In the genomic region with DNA sequence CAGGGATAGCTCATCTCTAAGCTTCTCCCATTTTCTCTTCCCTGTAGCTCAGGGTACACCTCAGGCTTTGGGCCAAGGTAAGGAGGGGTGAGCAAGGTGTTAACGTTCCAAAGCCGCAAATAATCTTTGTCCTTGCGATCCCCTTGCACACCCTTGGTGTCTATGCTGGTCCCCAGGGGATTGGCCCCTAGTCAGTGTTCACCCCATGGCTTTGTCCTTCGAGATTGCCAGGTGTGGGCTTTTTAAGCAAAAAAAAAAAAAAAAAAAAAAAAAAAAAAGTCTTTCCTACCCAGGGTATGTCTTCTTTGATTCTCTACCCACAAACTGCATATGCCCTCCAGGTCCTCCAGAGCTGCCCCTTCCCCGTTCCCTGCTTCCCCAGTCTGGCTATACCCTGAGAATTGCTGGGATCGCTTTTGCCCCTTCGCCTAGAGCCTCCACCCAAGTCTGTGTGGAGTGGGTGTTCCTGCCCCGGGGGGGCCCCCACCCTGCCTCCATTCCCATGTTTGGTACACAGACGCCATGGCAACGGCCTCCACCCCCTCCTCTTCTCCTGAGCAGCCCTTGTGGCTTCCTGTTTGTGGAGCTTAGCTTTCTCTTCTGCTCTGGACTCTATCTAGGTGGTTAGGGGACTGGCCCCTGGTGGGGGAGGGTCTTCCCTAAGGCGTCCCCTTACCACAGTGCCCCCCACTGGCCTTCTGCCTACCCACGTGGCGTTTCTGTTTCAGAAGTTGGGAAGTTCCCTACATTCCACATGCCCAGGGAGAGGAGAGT, we compare ENCODE assay signal across 8 mouse cellular contexts. TPM values are rescaled to one million over a fixed set of nuclear protein-coding genes. Genes with fewer than 3 reads are reported as not detected.
DNase-seq lines count a peak whose midpoint lies in the region; ATAC-seq and TF ChIP-seq lines count a peak whose summit lies in the region.

No protein-coding gene starts in this region.

- intact Hi-C loops in gastrocnemius, adult 2 months (cut with DNase I): loop anchor here (2.0 kb wide), 1 partner anchor 23 kb away; no protein-coding TSS in a partner anchor

- H3K27me3 ChIP-seq in hindbrain, embryonic 15.5 days: peaks cover 25% of the 10 kb centered on the region
- 0 out of 2 replicates have a peak, but pooled peaks cover 3% of the 10 kb centered on the region for H3K27me3 ChIP-seq in liver, embryonic 11.5 days (replicated peaks; ENCODE audit: control insufficient read depth, insufficient read depth, low read length)

- peaks cover 42% of the 10 kb centered on the region for H3K4me1 ChIP-seq in hindbrain, embryonic 15.5 days (replicated peaks)
- H3K4me1 ChIP-seq in liver, embryonic 11.5 days (replicated peaks; ENCODE audit: control insufficient read depth, insufficient read depth, low read length): peaks cover 38% of the 10 kb centered on the region

- peak; percentile 91 for DNase-seq in CD4-positive helper T cell, adult 2 months (ENCODE audit: low read depth, low spot score)
- peak; percentile 48 for DNase-seq in adrenal gland, adult 8-10 months
- DNase-seq in gastrocnemius, adult 2 months: peak; percentile 85
- peak; percentile 67 for DNase-seq in liver, embryonic 11.5 days (ENCODE audit: low spot score)
- peak; percentile 84 to 86 for DNase-seq in monocyte, adult 2 months (ENCODE audit: low read depth in 1 of 2, low spot score in 2 of 2)
- DNase-seq in thymus, postnatal 10 days (ENCODE audit: low spot score in 2 of 2): peak; percentile 57 to 58
- DNase-seq in ovary, adult 18-20 months (ENCODE audit: low spot score): no peak

- ATAC-seq in hindbrain, embryonic 15.5 days (ENCODE audit: low FRiP score, low read depth): peak; percentile 4; the same call in 1 of the 2 replicates
- peak; percentile 38 for ATAC-seq in liver, embryonic 11.5 days (replicated peaks; ENCODE audit: low FRiP score)

- 30% methylated on average over 13 of the region's 13 CpGs for WGBS in hindbrain, embryonic 15.5 days
- WGBS in liver, embryonic 11.5 days: 17% methylated on average over 13 of the region's 13 CpGs

- peak overlapping the region; percentile 91 for H3K27ac ChIP-seq in gastrocnemius, adult 2 months
- peak overlapping the region; percentile 35; the same call in 1 of the 2 replicates for H3K27ac ChIP-seq in hindbrain, embryonic 15.5 days (replicated peaks)
- H3K27ac ChIP-seq in liver, embryonic 11.5 days (ENCODE audit: low read depth, low read length): peak overlapping the region; percentile 78

- no peak for TF ChIP-seq CTCF in gastrocnemius, adult 2 months (IDR thresholded peaks at IDR 0.05)

- H3K4me3 ChIP-seq in gastrocnemius, adult 2 months: peak overlapping the region; percentile 92
- H3K4me3 ChIP-seq in hindbrain, embryonic 15.5 days: peak overlapping the region; percentile 40
- H3K4me3 ChIP-seq in liver, embryonic 11.5 days (ENCODE audit: low read depth, low read length): peak overlapping the region; percentile 65

- no peak overlapping the region for H3K9ac ChIP-seq in hindbrain, embryonic 15.5 days
- peak overlapping the region; percentile 81 for H3K9ac ChIP-seq in liver, embryonic 11.5 days (ENCODE audit: low read depth, low read length)

- peak overlapping the region; percentile 54 for H3K4me2 ChIP-seq in hindbrain, embryonic 15.5 days
- peak overlapping the region; percentile 76 for H3K4me2 ChIP-seq in liver, embryonic 11.5 days

- peaks cover 8% of the 10 kb centered on the region; the same call in 1 of the 2 replicates for H3K36me3 ChIP-seq in hindbrain, embryonic 15.5 days
- H3K36me3 ChIP-seq in liver, embryonic 11.5 days (ENCODE audit: control insufficient read depth, insufficient read depth, low read length): peaks cover 12% of the 10 kb centered on the region

- no peaks in the 10 kb centered on the region for H3K9me3 ChIP-seq in hindbrain, embryonic 15.5 days
- no peaks in the 10 kb centered on the region for H3K9me3 ChIP-seq in liver, embryonic 11.5 days (ENCODE audit: control insufficient read depth, low read length)

RNA-seq across cellular contexts. Expression of a gene that starts 1.7 kb away (rescaled TPM):
- 10 to 100 TPM; 68.5 to 90.2 (median 77.9) TPM for total RNA-seq in adrenal gland, adult 8-10 months (2022)
- total RNA-seq in gastrocnemius, adult 2 months (2021): 10 to 100 TPM; 16.4 to 23.4 TPM
- 77.7 and 83.7 TPM in 2 replicates for polyA plus RNA-seq in hindbrain, embryonic 15.5 days (2015; fragmentation: Nextera tagmentation; extraction: Ambion mirVana)
- 248 and 257 TPM in 2 replicates for polyA plus RNA-seq in liver, embryonic 11.5 days (2014; fragmentation: Nextera tagmentation; extraction: Ambion mirVana)

RNA-seq across cellular contexts. Expression of a gene that starts 19.0 kb away (rescaled TPM):
- total RNA-seq in adrenal gland, adult 8-10 months (2022): under 1 TPM; 0.17 to 0.62 (median 0.36) TPM
- not detected for total RNA-seq in gastrocnemius, adult 2 months (2021)
- 2.8 and 4.6 TPM in 2 replicates for polyA plus RNA-seq in hindbrain, embryonic 15.5 days (2015; fragmentation: Nextera tagmentation; extraction: Ambion mirVana)
- polyA plus RNA-seq in liver, embryonic 11.5 days (2014; fragmentation: Nextera tagmentation; extraction: Ambion mirVana): 0.77 and 1.4 TPM in 2 replicates

RNA-seq across cellular contexts. Expression of a gene that starts 20.0 kb away (rescaled TPM):
- total RNA-seq in adrenal gland, adult 8-10 months (2022): 1 to 10 TPM; 1.5 to 6.6 (median 3.6) TPM
- under 1 TPM in 1 of 2 experiments, not detected in 1; 0.67 TPM for total RNA-seq in gastrocnemius, adult 2 months (2021)
- polyA plus RNA-seq in hindbrain, embryonic 15.5 days (2015; fragmentation: Nextera tagmentation; extraction: Ambion mirVana): 45.7 and 49.3 TPM in 2 replicates
- polyA plus RNA-seq in liver, embryonic 11.5 days (2014; fragmentation: Nextera tagmentation; extraction: Ambion mirVana): 9.7 and 13.8 TPM in 2 replicates

RNA-seq across cellular contexts. Expression of a gene that starts 26.4 kb away (rescaled TPM):
- total RNA-seq in adrenal gland, adult 8-10 months (2022): 10 to 100 TPM in 1 of 4 experiments, 1 to 10 TPM in 3; 5.2 to 11.3 (median 6.2) TPM
- under 1 TPM in 1 of 2 experiments, not detected in 1; 0.22 TPM for total RNA-seq in gastrocnemius, adult 2 months (2021)
- 0.12 and 0.18 TPM in 2 replicates for polyA plus RNA-seq in hindbrain, embryonic 15.5 days (2015; fragmentation: Nextera tagmentation; extraction: Ambion mirVana)
- 0.55 and 1.4 TPM in 2 replicates for polyA plus RNA-seq in liver, embryonic 11.5 days (2014; fragmentation: Nextera tagmentation; extraction: Ambion mirVana)

RNA-seq across cellular contexts. Expression of a gene that starts 54.2 kb away (rescaled TPM):
- total RNA-seq in adrenal gland, adult 8-10 months (2022): 1 to 10 TPM in 1 of 4 experiments, under 1 TPM in 2, not detected in 1; 0.38 to 1.1 (median 0.43) TPM
- not detected for total RNA-seq in gastrocnemius, adult 2 months (2021)
- 0.71 and 1.1 TPM in 2 replicates for polyA plus RNA-seq in hindbrain, embryonic 15.5 days (2015; fragmentation: Nextera tagmentation; extraction: Ambion mirVana)
- not detected in 2 replicates for polyA plus RNA-seq in liver, embryonic 11.5 days (2014; fragmentation: Nextera tagmentation; extraction: Ambion mirVana)

Comparison
In these comparisons a context has a peak if more than half of its experiments do, and no peak if none do; other contexts are left out.
1. H3K27ac ChIP-seq: peak in every context shown above with its lines; median percentile 91 in gastrocnemius, adult 2 months; 78 in liver, embryonic 11.5 days; 35 in hindbrain, embryonic 15.5 days.
2. H3K4me3 ChIP-seq: peak in every context shown above with its lines; median percentile 92 in gastrocnemius, adult 2 months; 65 in liver, embryonic 11.5 days; 40 in hindbrain, embryonic 15.5 days.